Mouse (Mus musculus) heart, postnatal 0 days (tissue): ENCODE results near the gene Tspan33.

Experiments
- CTCF ChIP-seq: IDR thresholded peaks from 2 replicates; pipeline ENCODE4 v1.5.1; 2016; ENCODE audit warnings: antibody characterized with exemption, control low read depth, low read depth
- EP300 ChIP-seq: IDR thresholded peaks from 2 replicates; pipeline ENCODE4 v1.6.1; 2016; ENCODE audit warnings: antibody characterized with exemption, low read depth

DNA sequence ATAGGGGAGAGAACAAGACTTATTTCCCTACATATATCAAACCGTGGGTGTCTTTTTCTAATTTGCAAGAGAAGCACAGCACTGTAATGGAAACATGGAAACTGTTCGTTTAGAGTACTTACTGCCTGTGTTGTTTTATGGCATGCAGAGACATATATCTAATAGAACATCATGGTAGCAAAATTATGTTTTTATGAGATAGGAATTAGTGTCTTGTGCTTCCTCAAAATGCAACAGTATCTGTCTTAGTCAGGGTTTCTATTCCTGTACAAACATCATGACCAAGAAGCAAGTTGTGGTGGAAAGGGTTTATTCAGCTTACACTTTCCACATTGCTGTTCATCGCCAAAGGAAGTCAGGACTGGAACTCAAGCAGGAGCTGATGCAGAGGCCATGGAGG, 8.1 kb downstream of the Tspan33 start:
- TF ChIP-seq CTCF (no peak), EP300 (no peak)
